Mouse (Mus musculus) kidney, postnatal 25 days (tissue): Measurements from ENCODE around the gene Crp.
A peak's percentile ranks its signal among the peaks of the same experiment; 100 is the strongest.

ENCODE experiments used
- DNase-seq, 2 experiments: peaks; one replicate each; pipeline ENCODE4 v3.0.0; 2021; ENCODE audit warnings: mixed read lengths in 2 of 2

The Crp gene

GRCm38 (mm10) chr1:172697844-172698243 is at the start of gene Crp:
Crp (plus strand) TSS chr1:172698055.
- DNase-seq, result no peak

GRCm38 (mm10) chr1:172649396-172649795 is 48.5 kb upstream of the Crp start:
- DNase-seq, result no peak

- peak in 1 of 2 experiments; percentile 54 for DNase-seq
Measured at GRCm38 (mm10) chr1:172650519-172651287, 47.2 kb upstream of the Crp start.

GRCm38 (mm10) chr1:172651288-172651987 is 46.4 kb upstream of the Crp start:
- no peak for DNase-seq

GRCm38 (mm10) chr1:172652040-172652662 is 45.7 kb upstream of the Crp start:
- no peak for DNase-seq

- no peak for DNase-seq
Measured at GRCm38 (mm10) chr1:172653900-172654299, 44.0 kb upstream of the Crp start.

GRCm38 (mm10) chr1:172657266-172657665 is 40.6 kb upstream of the Crp start:
- DNase-seq, result no peak

GRCm38 (mm10) chr1:172659688-172660087 is 38.2 kb upstream of the Crp start:
- peak in 1 of 2 experiments; percentile 20 for DNase-seq

- DNase-seq, result no peak
Measured at GRCm38 (mm10) chr1:172665457-172665856, 32.4 kb upstream of the Crp start.

- DNase-seq, result no peak
Measured at GRCm38 (mm10) chr1:172667597-172667996, 30.3 kb upstream of the Crp start.

GRCm38 (mm10) chr1:172670716-172671115 is 27.1 kb upstream of the Crp start:
- no peak for DNase-seq

GRCm38 (mm10) chr1:172680742-172681141 is 17.1 kb upstream of the Crp start:
- DNase-seq, result no peak

GRCm38 (mm10) chr1:172683551-172683950 is 14.3 kb upstream of the Crp start:
- DNase-seq, result no peak

- DNase-seq, result no peak
Measured at GRCm38 (mm10) chr1:172683957-172684356, 13.9 kb upstream of the Crp start.

- DNase-seq, result no peak
Measured at GRCm38 (mm10) chr1:172685178-172685577, 12.7 kb upstream of the Crp start.

- DNase-seq, result no peak
Measured at GRCm38 (mm10) chr1:172697422-172697821, 433 bp upstream of the Crp start.

- no peak for DNase-seq
Measured at GRCm38 (mm10) chr1:172700814-172701213, 3.0 kb downstream of the Crp start.

GRCm38 (mm10) chr1:172701381-172701780 is 3.5 kb downstream of the Crp start:
- no peak for DNase-seq

- no peak for DNase-seq
Measured at GRCm38 (mm10) chr1:172701901-172702300, 4.0 kb downstream of the Crp start.

GRCm38 (mm10) chr1:172704769-172705168 is 6.9 kb downstream of the Crp start:
- DNase-seq, result no peak

GRCm38 (mm10) chr1:172706243-172706642 is 8.4 kb downstream of the Crp start:
- no peak for DNase-seq

- DNase-seq, result no peak
Measured at GRCm38 (mm10) chr1:172709788-172710350, 12.0 kb downstream of the Crp start.

GRCm38 (mm10) chr1:172711396-172711795 is 13.5 kb downstream of the Crp start:
- DNase-seq, result no peak
